Mouse (Mus musculus) megakaryocyte, adult 5-6 weeks (primary cell): ENCODE results near the gene Rpl29. TPM values are rescaled to one million over a fixed set of nuclear protein-coding genes. Genes with fewer than 3 reads are reported as not detected.

ENCODE experiments used
- ATAC-seq: 2 replicates; pipeline ENCODE4 v1.8.0; 2016; ENCODE audit warnings: mild to moderate bottlenecking, inconsistent platforms; ENCODE audit not compliant: poor library complexity, severe bottlenecking
- total RNA-seq, 2 experiments: library from RNA; stranded (forward) in 1 of 2; stranded (reverse) in 1 of 2; fragments of 153-499, 151-499 nt in 1 of 2; fragments of 221-1000, 200-1000 nt in 1 of 2; gene quantifications; 2 replicates each; pipeline versions ENCODE4 v1.2.3 to v1.2.4; 2015 to 2017

The Rpl29 gene
- total RNA-seq (2015) (1,974 and 2,078 TPM in 2 replicates), total RNA-seq (2017) (1,150 and 1,200 TPM in 2 replicates)

- ATAC-seq, result peak; percentile 96
Observed at GRCm38 (mm10) chr9:106429221-106430014, at the start of gene Rpl29. Rpl29 (plus strand) TSS chr9:106429454.

GRCm38 (mm10) chr9:106386181-106386864 lies 42.9 kb upstream of the Rpl29 start:
- peak; percentile 91 for ATAC-seq

- ATAC-seq, result no peak
Observed at GRCm38 (mm10) chr9:106392828-106393527, 36.3 kb upstream of the Rpl29 start.

- ATAC-seq, result no peak
Observed at GRCm38 (mm10) chr9:106393548-106393947, 35.7 kb upstream of the Rpl29 start.

GRCm38 (mm10) chr9:106394649-106395602 lies 34.3 kb upstream of the Rpl29 start:
- peak; percentile 80 for ATAC-seq

GRCm38 (mm10) chr9:106397733-106398132 lies 31.5 kb upstream of the Rpl29 start:
- ATAC-seq, result no peak

GRCm38 (mm10) chr9:106398667-106399311 lies 30.5 kb upstream of the Rpl29 start:
- ATAC-seq, result no peak

- ATAC-seq, result no peak
Observed at GRCm38 (mm10) chr9:106399808-106400207, 29.4 kb upstream of the Rpl29 start.

- ATAC-seq, result no peak
Observed at GRCm38 (mm10) chr9:106402149-106402548, 27.1 kb upstream of the Rpl29 start.

- no peak for ATAC-seq
Observed at GRCm38 (mm10) chr9:106402607-106403375, 26.5 kb upstream of the Rpl29 start.

- no peak for ATAC-seq
Observed at GRCm38 (mm10) chr9:106405275-106405674, 24.0 kb upstream of the Rpl29 start.

GRCm38 (mm10) chr9:106406443-106407078 lies 22.7 kb upstream of the Rpl29 start:
- ATAC-seq, result no peak

- ATAC-seq, result no peak
Observed at GRCm38 (mm10) chr9:106409096-106409495, 20.2 kb upstream of the Rpl29 start.

GRCm38 (mm10) chr9:106410086-106410650 lies 19.1 kb upstream of the Rpl29 start:
- ATAC-seq, result no peak

- ATAC-seq, result peak; percentile 78
Observed at GRCm38 (mm10) chr9:106411091-106411594, 18.1 kb upstream of the Rpl29 start.

GRCm38 (mm10) chr9:106411729-106412128 lies 17.5 kb upstream of the Rpl29 start:
- 0 out of 2 replicates have a peak, but pooled peaks have one; percentile 9 for ATAC-seq

GRCm38 (mm10) chr9:106412210-106412609 lies 17.0 kb upstream of the Rpl29 start:
- no peak for ATAC-seq

- ATAC-seq, result no peak
Observed at GRCm38 (mm10) chr9:106413606-106414005, 15.6 kb upstream of the Rpl29 start.
